Mouse (Mus musculus) large intestine, adult 2 months (tissue): ENCODE data around the gene Nif3l1. TPM values are rescaled to one million over a fixed set of nuclear protein-coding genes. Genes with fewer than 3 reads are reported as not detected.

Experiments
- DNase-seq: peaks from one replicate; pipeline ENCODE4 v3.0.0-alpha.2; 2012; ENCODE audit warnings: low read depth, low spot score
- WGBS: fragments of 180-500 bp; shearing (Covaris S2); methylation state at CpG from one replicate; pipeline ENCODE4 v1.1.7; 2018; 5-methylcytosine and 5-hydroxymethylcytosine counted together
- polyA plus RNA-seq: library from polyadenylated mRNA; depleted of rRNA; stranded (reverse); fragments of >200 nt; gene quantifications from 2 replicates; pipeline ENCODE4 v1.2.3, GENCODE M21; 2012; rRNA removed

The Nif3l1 gene
- polyA plus RNA-seq, 1 experiment = 15.9 TPM

GRCm38 (mm10) chr1:58448396-58448795 lies 3.4 kb downstream of the Nif3l1 start:
- no peak for DNase-seq
- 83% methylated on average over 7 of the region's 7 CpGs for WGBS

- no peak for DNase-seq
- 88% methylated on average over 6 of the region's 6 CpGs for WGBS
Measured at GRCm38 (mm10) chr1:58454316-58454715, 9.4 kb downstream of the Nif3l1 start.

GRCm38 (mm10) chr1:58458175-58458574 lies 13.2 kb downstream of the Nif3l1 start:
- no peak for DNase-seq

DNA sequence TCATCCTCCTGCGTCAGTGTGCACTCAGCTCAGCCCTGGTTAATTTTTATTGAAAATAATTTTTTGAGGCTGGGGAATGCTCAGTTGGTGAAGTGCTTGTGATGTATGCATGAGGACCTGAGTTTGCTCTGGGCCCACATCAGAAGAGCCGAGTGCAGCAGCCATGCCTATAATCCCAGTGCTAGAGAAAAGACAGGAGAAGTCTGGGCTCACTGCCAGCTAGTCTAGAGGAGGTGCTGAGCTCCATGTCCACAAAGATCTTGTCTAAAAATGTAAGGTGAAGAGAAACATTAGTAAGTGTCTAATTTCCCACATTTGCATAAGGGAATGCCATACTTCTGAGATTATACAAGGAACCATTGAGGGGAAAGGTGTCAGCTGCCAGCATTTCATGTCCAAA lies 13.9 kb downstream of the Nif3l1 start:
- 87% methylated on average over 2 of the region's 2 CpGs for whole genome bisulfite sequencing
- DNase-seq = no peak

More at GRCm38 (mm10) chr1:58458175-58458574, 13.2 kb downstream of the Nif3l1 start:
- 74% methylated on average over 5 of the region's 5 CpGs for WGBS

GRCm38 (mm10) chr1:58460566-58460965 lies 15.6 kb downstream of the Nif3l1 start:
- no peak for DNase-seq
- 88% methylated on average over 3 of the region's 3 CpGs for WGBS

DNA sequence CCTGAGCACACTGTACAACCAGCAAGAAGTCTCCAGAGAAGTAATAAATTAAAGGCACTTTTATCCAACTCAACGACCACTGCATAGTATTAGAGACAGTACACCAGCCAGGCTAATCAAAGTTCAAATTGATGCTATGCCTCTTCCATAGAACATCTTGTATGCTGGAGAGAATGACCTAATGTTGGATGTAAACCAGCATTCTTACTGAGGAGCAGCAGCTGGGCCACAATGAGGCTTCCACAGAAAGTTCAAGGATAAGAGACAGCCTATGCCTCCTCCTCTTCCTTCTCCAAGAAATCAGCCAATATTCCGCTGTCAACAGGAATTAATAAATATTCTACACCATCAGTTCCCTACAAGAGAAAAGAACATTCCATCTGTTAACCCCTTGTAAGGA lies 19.0 kb downstream of the Nif3l1 start:
- WGBS = 63% methylated on average over 2 of the region's 2 CpGs
- DNase-seq = no peak

DNA sequence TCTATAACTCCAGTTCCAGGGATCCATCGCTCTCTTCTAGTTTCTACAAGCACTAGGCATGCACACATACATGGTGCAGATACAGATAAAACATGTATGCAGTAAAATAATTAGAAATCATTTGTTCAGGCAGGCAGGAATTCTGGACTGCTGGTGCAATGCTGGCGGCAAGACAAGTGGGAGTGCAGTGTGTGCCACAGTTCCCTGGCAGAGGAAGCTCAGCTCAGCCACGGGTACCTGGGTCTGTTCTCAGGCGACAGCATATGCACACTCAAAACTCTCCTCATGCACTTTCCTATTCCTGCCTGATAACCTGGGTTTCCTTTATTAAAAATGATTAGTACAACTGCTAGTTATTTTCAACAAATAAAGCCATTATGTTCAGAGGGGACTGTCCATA lies 20.1 kb downstream of the Nif3l1 start:
- WGBS = 94% methylated on average over 4 of the region's 4 CpGs
- no peak for DNase-seq

GRCm38 (mm10) chr1:58465561-58465960 lies 20.6 kb downstream of the Nif3l1 start:
- 93% methylated on average over 4 of the region's 4 CpGs for WGBS
- no peak for DNase-seq

DNA sequence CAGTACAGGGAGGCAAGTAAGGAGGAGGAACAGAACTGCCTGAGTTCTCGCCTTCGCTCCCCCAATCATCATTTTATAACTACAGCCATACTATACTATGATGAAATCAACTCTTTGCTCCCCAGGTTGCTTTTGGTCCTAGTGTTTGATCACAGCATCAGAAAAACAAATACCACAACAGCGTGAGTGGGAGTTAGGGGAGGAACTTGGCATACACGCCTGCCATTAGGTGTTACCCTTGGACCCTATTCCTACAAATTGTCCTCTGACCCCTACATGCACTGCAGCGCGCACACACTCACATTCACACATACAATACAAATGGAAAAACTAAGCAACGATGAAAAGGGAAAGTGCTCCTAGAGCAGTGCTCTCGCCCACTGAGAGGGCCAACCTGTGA lies 30.7 kb downstream of the Nif3l1 start:
- WGBS = 96% methylated on average over 8 of the region's 8 CpGs
- no peak for DNase-seq

GRCm38 (mm10) chr1:58482647-58483046 lies 37.7 kb downstream of the Nif3l1 start:
- WGBS = 92% methylated on average over 4 of the region's 4 CpGs
- no peak for DNase-seq

- 97% methylated on average over 6 of the region's 6 CpGs for WGBS
- no peak for DNase-seq
Measured at GRCm38 (mm10) chr1:58495603-58496002, 50.7 kb downstream of the Nif3l1 start.

DNA sequence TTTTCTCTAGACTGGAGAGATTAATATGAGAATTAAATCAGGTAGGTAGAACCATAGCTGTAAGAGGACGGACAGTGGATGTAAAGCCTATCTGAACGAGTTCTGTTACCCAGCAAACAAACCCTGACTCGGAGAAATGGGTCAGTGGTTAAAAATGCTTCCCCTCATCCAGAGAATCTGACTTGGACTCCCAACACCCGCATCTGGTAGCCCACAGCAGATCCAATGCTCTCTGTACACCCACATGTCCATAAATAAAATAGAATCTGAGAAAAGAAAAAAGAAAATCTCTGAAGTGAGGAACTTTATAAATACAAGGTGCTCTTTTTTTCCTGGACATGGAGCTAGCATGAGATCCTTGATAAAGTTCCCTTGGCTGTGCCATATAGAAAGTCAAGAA lies 52.7 kb downstream of the Nif3l1 start:
- DNase-seq = no peak
- WGBS = 91% methylated on average over 4 of the region's 4 CpGs

DNA sequence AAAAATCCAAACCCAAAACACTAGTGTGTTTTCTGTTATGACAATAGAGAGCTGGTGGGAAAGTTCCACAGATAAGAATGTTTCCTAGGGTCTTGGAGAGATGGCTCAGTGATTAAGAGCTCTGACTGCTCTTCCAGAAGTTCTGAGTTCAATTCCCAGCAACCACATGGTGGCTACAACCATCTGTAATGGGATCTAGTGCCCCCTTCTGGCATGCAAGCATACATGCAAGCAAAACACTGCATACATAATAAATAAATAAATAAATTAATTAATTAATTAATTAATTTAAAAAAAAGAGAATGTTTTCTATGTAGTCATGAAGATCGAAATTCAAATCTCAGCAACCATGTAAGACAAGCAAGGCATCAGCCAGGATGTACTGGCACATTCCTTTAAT lies 53.8 kb downstream of the Nif3l1 start:
- WGBS = 96% methylated on average over 1 of the region's 1 CpGs
- DNase-seq = no peak

- DNase-seq = no peak
Measured at GRCm38 (mm10) chr1:58503134-58503533, 58.2 kb downstream of the Nif3l1 start.

DNA sequence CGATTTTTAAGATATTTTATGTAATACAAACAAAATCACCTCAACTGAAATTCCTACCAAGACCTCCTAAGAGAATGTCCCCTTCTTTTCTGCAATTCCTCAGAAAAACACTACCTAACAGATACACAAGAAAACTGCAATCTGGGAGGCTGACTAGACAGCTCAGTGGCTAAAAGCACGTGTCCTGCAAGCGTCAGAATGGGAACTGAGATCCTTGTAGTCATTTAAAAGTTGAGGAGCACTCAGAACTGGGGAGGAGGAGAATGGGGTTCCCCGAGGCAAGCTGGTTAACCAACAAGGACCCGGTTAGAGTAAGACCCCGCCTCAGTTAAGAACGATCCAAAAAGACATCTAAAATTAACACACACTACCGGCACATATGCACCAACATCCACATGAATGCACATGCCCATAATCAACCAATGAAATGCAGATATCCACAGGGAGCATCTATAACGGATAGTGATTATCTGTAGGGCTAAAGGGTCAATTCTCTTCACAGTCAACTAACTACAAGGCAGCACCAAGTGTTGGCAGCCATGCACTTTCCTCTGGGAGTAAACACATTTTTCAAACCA lies 58.9 kb downstream of the Nif3l1 start:
- whole genome bisulfite sequencing = 21% methylated on average over 9 of the region's 9 CpGs
- no peak for DNase-seq

GRCm38 (mm10) chr1:58504577-58505254 lies 59.8 kb downstream of the Nif3l1 start, which contains the start of gene Orc2:
Orc2 (minus strand) TSS chr1:58505109.
- WGBS = 1% methylated on average over 64 of the region's 64 CpGs
- peak; percentile 83 for DNase-seq

- 95% methylated on average over 3 of the region's 3 CpGs for WGBS
- DNase-seq = no peak
Measured at GRCm38 (mm10) chr1:58507249-58507648, 62.3 kb downstream of the Nif3l1 start.

Other genes with a start within 250 kb of the Nif3l1 start
- not detected in 2 replicates for gene Aox4, start 234.8 kb upstream of the Nif3l1 start, polyA plus RNA-seq
- gene Aox2, start 166.8 kb upstream of the Nif3l1 start, polyA plus RNA-seq = 0.01 TPM in 2 replicates
- gene Bzw1, start 52.3 kb upstream of the Nif3l1 start, polyA plus RNA-seq = 28.9 and 36.4 TPM in 2 replicates
- 35.9 and 54.7 TPM in 2 replicates for gene Clk1, start 21.1 kb upstream of the Nif3l1 start, polyA plus RNA-seq
- gene Ppil3, start 335 bp downstream of the Nif3l1 start, polyA plus RNA-seq = 16.6 and 17.4 TPM in 2 replicates
- gene Orc2, start 60.0 kb downstream of the Nif3l1 start, polyA plus RNA-seq = 4.2 and 5.7 TPM in 2 replicates
- 0.74 and 2.9 TPM in 2 replicates for gene Fam126b, start 141.2 kb downstream of the Nif3l1 start, polyA plus RNA-seq
- 60.2 TPM in 2 replicates for gene Ndufb3, start 141.2 kb downstream of the Nif3l1 start, polyA plus RNA-seq